Mouse (Mus musculus) hindbrain, embryonic 15.5 days (tissue): ENCODE data around the gene Hck. TPM values are rescaled to one million over a fixed set of nuclear protein-coding genes. Genes with fewer than 3 reads are reported as not detected.

ENCODE experiments used
- ATAC-seq: fragments of 200-750 bp; cut with Nextera tagmentation; 2 replicates; pipeline ENCODE4 v1.8.0; 2017; ENCODE audit warnings: low read depth, moderate number of reproducible peaks, moderate TSS enrichment; ENCODE audit not compliant: low FRiP score
- H3K27ac ChIP-seq: fragments of 300-500 bp; sonication (generic); replicated peaks from 2 replicates; pipeline ENCODE4 v1.5.1; 2015; ENCODE audit warnings: mild to moderate bottlenecking, inconsistent platforms
- H3K27me3 ChIP-seq: fragments of 300-500 bp; sonication (generic); 2 replicates; pipeline ENCODE4 v1.6.1; 2015; ENCODE audit warnings: control low read depth, inconsistent platforms
- H3K36me3 ChIP-seq: fragments of 300-500 bp; sonication (generic); 2 replicates; pipeline ENCODE4 v1.6.1; 2015; ENCODE audit warnings: control low read depth, inconsistent platforms
- H3K4me1 ChIP-seq: fragments of 300-500 bp; sonication (generic); replicated peaks from 2 replicates; pipeline ENCODE4 v1.6.1; 2015; ENCODE audit warnings: control low read depth, inconsistent platforms
- H3K4me2 ChIP-seq: fragments of 300-500 bp; sonication (generic); 2 replicates; pipeline ENCODE4 v1.6.1; 2015; ENCODE audit warnings: moderate library complexity, mild to moderate bottlenecking, inconsistent platforms
- H3K4me3 ChIP-seq: fragments of 300-500 bp; sonication (generic); 2 replicates; pipeline ENCODE4 v1.5.1; 2015; ENCODE audit warnings: mild to moderate bottlenecking, inconsistent platforms
- H3K9ac ChIP-seq: fragments of 300-500 bp; sonication (generic); 2 replicates; pipeline ENCODE4 v1.6.1; 2015; ENCODE audit warnings: inconsistent platforms
- H3K9me3 ChIP-seq: fragments of 300-500 bp; sonication (generic); 2 replicates; pipeline ENCODE4 v1.6.1; 2016; ENCODE audit warnings: control low read depth, inconsistent platforms
- WGBS: fragments of 180-500 bp; shearing (Covaris S2); methylation state at CpG from one replicate; pipeline ENCODE4 v1.1.7; 2015; 5-methylcytosine and 5-hydroxymethylcytosine counted together
- polyA plus RNA-seq: library from polyadenylated mRNA; unstranded; fragments of >200 nt; fragmentation: Nextera tagmentation; extraction: Ambion mirVana; gene quantifications from 2 replicates; pipeline ENCODE4 v1.2.1, GENCODE M21; 2015

The Hck gene
- polyA plus RNA-seq, 1 experiment from 2014 or later = 3.7 TPM

- Histone ChIP-seq H3K27ac (no peak overlapping the region), H3K4me1 (no peaks in the 10 kb centered on the region), H3K27me3 (no peaks in the 10 kb centered on the region), H3K4me2 (no peak overlapping the region), H3K9ac (no peak overlapping the region), H3K4me3 (no peak overlapping the region), H3K9me3 (no peaks in the 10 kb centered on the region), H3K36me3 (peaks cover 82% of the 10 kb centered on the region)
- no peak for ATAC-seq
- WGBS = 93% methylated on average over 2 of the region's 2 CpGs
These were observed 79.6 kb downstream of the Hck start for GRCm38 (mm10) chr2:153187848-153188247.

GRCm38 (mm10) chr2:153191242-153191641 lies 83.0 kb downstream of the Hck start:
- ATAC-seq = no peak
- Histone ChIP-seq H3K9me3 (no peaks in the 10 kb centered on the region), H3K4me1 (no peaks in the 10 kb centered on the region), H3K27ac (no peak overlapping the region), H3K4me2 (no peak overlapping the region), H3K36me3 (peaks cover 79% of the 10 kb centered on the region), H3K9ac (no peak overlapping the region), H3K27me3 (no peaks in the 10 kb centered on the region), H3K4me3 (no peak overlapping the region)
- WGBS = 92% methylated on average over 2 of the region's 2 CpGs

GRCm38 (mm10) chr2:153194255-153194654 lies 86.0 kb downstream of the Hck start:
- Histone ChIP-seq H3K27me3 (no peaks in the 10 kb centered on the region), H3K4me2 (no peak overlapping the region), H3K9ac (no peak overlapping the region), H3K4me1 (no peaks in the 10 kb centered on the region), H3K4me3 (no peak overlapping the region), H3K27ac (no peak overlapping the region), H3K9me3 (no peaks in the 10 kb centered on the region), H3K36me3 (peaks cover 74% of the 10 kb centered on the region)
- WGBS = 97% methylated on average over 3 of the region's 3 CpGs
- no peak for ATAC-seq

GRCm38 (mm10) chr2:153198485-153198884 lies 90.2 kb downstream of the Hck start:
- Histone ChIP-seq H3K27me3 (no peaks in the 10 kb centered on the region), H3K4me3 (no peak overlapping the region), H3K9ac (no peak overlapping the region), H3K36me3 (peaks cover 60% of the 10 kb centered on the region), H3K4me2 (no peak overlapping the region), H3K9me3 (no peaks in the 10 kb centered on the region), H3K4me1 (no peaks in the 10 kb centered on the region), H3K27ac (no peak overlapping the region)
- WGBS = 81% methylated on average over 5 of the region's 5 CpGs
- ATAC-seq = no peak

- H3K36me3 ChIP-seq = peaks cover 63% of the 10 kb centered on the region
- ATAC-seq = no peak
- H3K9me3 ChIP-seq = no peaks in the 10 kb centered on the region
- no peak overlapping the region for H3K4me3 ChIP-seq
- H3K27ac ChIP-seq = no peak overlapping the region
- H3K4me1 ChIP-seq = no peaks in the 10 kb centered on the region
- H3K27me3 ChIP-seq = no peaks in the 10 kb centered on the region
- 93% methylated on average over 2 of the region's 2 CpGs for WGBS
- H3K9ac ChIP-seq = no peak overlapping the region
- no peak overlapping the region for H3K4me2 ChIP-seq
These were observed 90.8 kb downstream of the Hck start for GRCm38 (mm10) chr2:153199114-153199513.

Other genes with a start within 250 kb of the Hck start
- gene Mylk2, start 197.1 kb upstream of the Hck start, polyA plus RNA-seq = 0.05 and 0.08 TPM in 2 replicates
- gene Foxs1, start 175.3 kb upstream of the Hck start, polyA plus RNA-seq = 4.6 and 4.9 TPM in 2 replicates
- gene Dusp15, start 156.8 kb upstream of the Hck start, polyA plus RNA-seq = 10.3 and 13.5 TPM in 2 replicates
- 8.3 and 8.7 TPM in 2 replicates for gene Ttll9, start 146.0 kb upstream of the Hck start, polyA plus RNA-seq
- gene Pdrg1, start 93.0 kb upstream of the Hck start, polyA plus RNA-seq = 234 TPM in 2 replicates
- 1.9 and 2.1 TPM in 2 replicates for gene Xkr7, start 76.6 kb upstream of the Hck start, polyA plus RNA-seq
- gene Ccm2l, start 42.5 kb upstream of the Hck start, polyA plus RNA-seq = 2.0 and 2.1 TPM in 2 replicates
- 77.8 and 85.6 TPM in 2 replicates for gene Tm9sf4, start 52.8 kb downstream of the Hck start, polyA plus RNA-seq
- gene Tspyl3, start 117.0 kb downstream of the Hck start, polyA plus RNA-seq = 42.5 and 46.9 TPM in 2 replicates
- gene Plagl2, start 133.0 kb downstream of the Hck start, polyA plus RNA-seq = 5.8 and 6.2 TPM in 2 replicates
- gene Pofut1, start 133.1 kb downstream of the Hck start, polyA plus RNA-seq = 5.5 and 5.6 TPM in 2 replicates
- gene Kif3b, start 182.9 kb downstream of the Hck start, polyA plus RNA-seq = 22.8 and 23.1 TPM in 2 replicates
- 13.8 and 14.1 TPM in 2 replicates for gene Asxl1, start 237.4 kb downstream of the Hck start, polyA plus RNA-seq